Mouse (Mus musculus): ENCODE measurements around the gene Natd1.
"Not testable (repeated sequence)": the region's sequence is repeated elsewhere in the genome, so short reads cannot be mapped to it uniquely, and the experiment has no call there.

The Natd1 gene

GRCm38 (mm10) chr11:60889861-60890260, 24.7 kb downstream of the Natd1 start:
- no peak for DNase-seq (ENCODE audit: low spot score in 2 of 2)

GRCm38 (mm10) chr11:60886986-60887385, 27.6 kb downstream of the Natd1 start:
- DNase-seq (ENCODE audit: low spot score in 2 of 2) = not testable (repeated sequence)

DNA sequence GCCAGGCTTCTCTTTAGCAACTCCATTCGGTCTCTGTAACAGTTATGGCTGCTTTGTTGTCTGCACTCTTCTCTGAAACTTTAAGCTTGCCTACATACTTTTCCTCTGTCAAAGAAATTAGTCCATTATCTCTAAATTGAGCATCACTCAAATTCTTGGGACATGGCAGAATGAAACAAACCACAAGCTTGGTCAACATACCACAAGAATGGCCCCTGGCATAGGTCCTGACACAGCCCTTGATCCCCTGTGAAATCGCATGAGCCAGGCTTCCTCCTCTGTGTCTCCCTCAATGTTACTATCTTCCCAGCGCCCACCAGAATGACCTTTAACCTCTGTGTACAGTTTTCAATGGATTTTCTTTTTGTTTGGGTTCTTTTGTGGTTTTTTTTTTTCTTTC, 32.2 kb downstream of the Natd1 start:
- no peak for DNase-seq (ENCODE audit: low spot score in 2 of 2)

GRCm38 (mm10) chr11:60880559-60880958, 34.0 kb downstream of the Natd1 start:
- DNase-seq (ENCODE audit: low spot score in 2 of 2) = no peak

GRCm38 (mm10) chr11:60879423-60879822, 35.1 kb downstream of the Natd1 start:
- DNase-seq (ENCODE audit: low spot score in 2 of 2) = peak; percentile 31 to 41

DNA sequence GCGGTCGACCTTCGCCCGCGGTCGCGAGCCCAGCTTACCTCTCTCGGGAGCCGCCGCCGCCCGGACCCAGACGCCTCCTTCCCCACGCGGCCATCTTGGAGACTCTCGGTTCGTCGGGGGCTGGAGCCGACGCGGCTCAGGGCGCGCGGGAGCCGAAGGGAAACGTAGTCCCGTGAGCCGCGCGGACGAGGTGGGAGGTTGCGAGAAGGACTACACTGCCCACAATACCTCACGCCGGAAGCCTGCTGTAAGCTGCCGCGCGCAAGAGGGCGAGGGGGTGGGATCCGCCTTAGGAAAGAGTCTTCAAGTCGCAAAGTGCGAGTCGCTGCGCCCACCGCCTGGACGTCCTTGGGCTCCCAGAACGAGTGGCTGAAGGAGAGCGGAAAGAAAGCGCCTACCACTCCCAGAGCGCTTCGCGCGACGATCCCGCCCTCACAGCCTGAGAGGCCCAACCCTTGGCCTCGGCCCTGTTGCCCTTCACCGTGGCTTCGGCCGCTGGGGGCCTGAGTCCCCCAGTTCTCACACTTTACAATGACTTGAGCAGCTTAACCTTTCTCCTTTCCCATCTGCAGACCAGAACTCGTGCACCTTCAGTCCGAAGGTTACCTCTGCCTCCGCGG, 35.8 kb downstream of the Natd1 start, which contains the start of gene Tmem11:
Gene Tmem11 (minus strand): TSS at position 598 of the 620 bp plus-strand sequence.
- peak; percentile 92 to 94 for DNase-seq (ENCODE audit: low spot score in 2 of 2)

DNA sequence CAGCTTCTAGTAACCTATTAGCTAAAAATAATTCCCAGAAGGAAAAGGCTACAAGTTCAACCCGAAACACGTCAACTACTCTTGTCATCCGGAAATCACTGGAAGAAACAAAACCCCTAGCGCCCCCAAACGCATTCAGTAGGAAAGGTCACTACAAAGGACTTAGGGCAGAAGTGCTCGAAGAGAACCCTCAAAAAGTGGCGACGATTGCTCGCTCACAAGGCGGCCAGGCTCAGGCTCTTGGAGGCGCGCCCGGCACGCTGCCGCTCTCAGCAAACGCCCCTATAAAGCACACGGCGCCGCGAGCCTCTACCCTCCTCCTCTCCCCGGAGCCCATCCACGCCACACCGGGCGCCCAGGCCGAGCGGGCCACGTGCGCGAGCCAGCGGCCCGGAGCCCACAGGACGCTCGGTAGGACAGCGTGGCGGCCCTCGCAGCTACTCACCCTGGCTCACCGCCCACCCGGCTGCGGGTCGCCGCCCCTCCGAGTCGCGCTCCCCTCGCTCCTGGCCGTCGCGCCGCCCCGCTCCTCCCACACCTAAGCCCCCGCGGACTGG, 36.4 kb downstream of the Natd1 start:
- DNase-seq (ENCODE audit: low spot score in 2 of 2) = peak; percentile 33 to 37

GRCm38 (mm10) chr11:60873101-60873500, 41.4 kb downstream of the Natd1 start:
- DNase-seq (ENCODE audit: low spot score in 2 of 2) = no peak

DNA sequence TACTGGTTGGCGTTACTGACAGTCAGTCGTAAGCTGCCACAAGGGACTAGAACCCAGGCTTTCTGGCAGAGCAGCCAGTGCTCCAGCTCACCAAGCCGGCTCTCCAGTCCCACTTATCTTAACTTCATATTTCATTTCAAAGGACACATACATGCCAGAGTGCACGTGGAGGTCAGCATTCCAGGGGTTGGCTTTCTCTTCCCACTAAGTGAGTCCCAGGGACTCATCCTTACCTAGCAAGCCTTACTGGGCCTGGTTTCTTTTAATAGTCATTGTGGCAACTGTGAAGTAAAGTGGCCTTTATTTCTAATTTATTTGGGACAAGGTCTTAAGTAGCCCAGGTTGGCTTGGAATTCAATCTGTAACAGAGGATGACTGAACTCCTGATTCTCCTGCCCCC, 43.1 kb downstream of the Natd1 start:
- DNase-seq (ENCODE audit: low spot score in 2 of 2) = no peak

- DNase-seq (ENCODE audit: low spot score in 2 of 2) = not testable (repeated sequence)
Observed at GRCm38 (mm10) chr11:60869471-60869870, 45.1 kb downstream of the Natd1 start.

GRCm38 (mm10) chr11:60867904-60868303, 46.6 kb downstream of the Natd1 start:
- no peak for DNase-seq (ENCODE audit: low spot score in 2 of 2)

DNA sequence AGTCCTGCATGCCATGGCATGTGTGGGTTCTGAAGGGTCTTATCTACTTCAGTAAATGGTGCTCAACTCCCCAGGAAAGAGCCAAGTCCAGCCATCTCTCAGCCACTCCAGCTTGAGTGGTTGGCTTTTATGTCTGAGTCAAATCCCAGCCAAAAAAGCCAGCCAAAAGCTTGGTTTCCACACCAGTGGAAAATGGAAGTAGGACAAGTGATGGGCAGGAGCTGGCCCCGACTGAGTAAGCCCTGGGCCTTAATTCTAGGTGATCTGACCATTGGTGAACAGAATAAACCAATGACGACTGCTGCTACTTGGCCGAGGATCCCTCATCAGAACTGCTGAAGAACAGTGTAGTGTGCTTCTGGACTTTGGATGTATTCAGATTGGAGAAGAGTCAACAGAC, 47.1 kb downstream of the Natd1 start:
- no peak for DNase-seq (ENCODE audit: low spot score in 2 of 2)

- no peak for DNase-seq (ENCODE audit: low spot score in 2 of 2)
Observed at GRCm38 (mm10) chr11:60866021-60866420, 48.5 kb downstream of the Natd1 start.

DNA sequence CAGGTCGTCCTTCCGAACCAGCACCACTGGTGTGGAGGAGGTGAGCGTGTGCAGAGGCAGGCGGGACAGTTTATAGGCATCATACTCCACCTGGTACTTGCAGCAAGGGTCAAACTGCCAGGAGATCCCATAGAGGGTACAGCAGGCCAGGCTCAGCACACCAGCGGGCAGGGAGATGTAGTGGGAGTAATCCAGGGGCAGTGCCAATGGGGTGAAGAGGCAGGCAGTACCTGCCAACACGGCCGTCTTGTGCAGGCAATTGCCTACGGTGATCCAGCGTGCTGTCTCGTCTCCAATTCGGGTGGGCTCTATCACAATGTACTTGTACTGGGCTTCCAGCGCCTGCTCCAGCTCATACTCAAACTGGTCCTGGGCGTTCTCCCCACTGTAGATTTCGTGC, 49.6 kb downstream of the Natd1 start:
- no peak for DNase-seq (ENCODE audit: low spot score in 2 of 2)

GRCm38 (mm10) chr11:60864166-60864565, 50.4 kb downstream of the Natd1 start:
- DNase-seq (ENCODE audit: low spot score in 2 of 2) = no peak

GRCm38 (mm10) chr11:60863196-60863595, 51.4 kb downstream of the Natd1 start:
- DNase-seq (ENCODE audit: low spot score in 2 of 2) = no peak

DNA sequence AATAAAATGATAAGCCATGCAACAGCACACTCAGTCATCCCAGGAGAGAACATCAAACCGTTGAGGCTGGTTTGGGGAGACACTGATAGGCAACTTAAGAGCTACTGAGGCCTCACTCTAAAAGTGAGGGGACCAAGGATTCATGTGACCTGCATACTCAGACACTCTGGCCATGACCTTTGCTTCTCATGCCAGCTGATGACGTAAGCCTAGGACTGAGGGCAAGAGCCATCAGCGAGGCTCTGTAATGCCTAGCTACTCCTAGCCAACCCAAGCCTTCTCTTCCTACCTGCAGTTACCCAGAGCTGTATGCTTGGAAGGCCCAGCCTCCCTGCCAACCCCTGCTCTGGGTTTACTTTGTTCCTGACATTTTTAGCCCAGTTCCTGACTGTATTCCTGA, 52.6 kb downstream of the Natd1 start:
- no peak for DNase-seq (ENCODE audit: low spot score in 2 of 2)

GRCm38 (mm10) chr11:60856587-60856986, 58.0 kb downstream of the Natd1 start:
- no peak for DNase-seq (ENCODE audit: low spot score in 2 of 2)
